Mouse (Mus musculus): ENCODE data around the gene Yme1l1. TPM values are rescaled to one million over a fixed set of nuclear protein-coding genes. Genes with fewer than 3 reads are reported as not detected.

Gene Yme1l1
- polyA plus RNA-seq, 1 experiment from 2014 or later = 31.2 TPM

- peaks cover 16% of the 10 kb centered on the region for H3K27me3 ChIP-seq
- H3K27ac ChIP-seq (replicated peaks) = no peak overlapping the region
- ATAC-seq (ENCODE audit: insufficient read depth) = no peak
- no peak overlapping the region for H3K4me3 ChIP-seq (replicated peaks)
- H3K9me3 ChIP-seq (replicated peaks) = no peaks in the 10 kb centered on the region
- 35% methylated on average over 2 of the region's 2 CpGs for WGBS (ENCODE audit: insufficient replicate concordance)
- H3K4me2 ChIP-seq = no peak overlapping the region
- no peaks in the 10 kb centered on the region for H3K4me1 ChIP-seq (replicated peaks)
- no peak overlapping the region for H3K9ac ChIP-seq
- no peaks in the 10 kb centered on the region for H3K36me3 ChIP-seq (replicated peaks)
Observed at GRCm38 (mm10) chr2:23228463-23228862, 72.3 kb downstream of the Yme1l1 start.

- WGBS (ENCODE audit: insufficient replicate concordance) = 1% methylated on average over 41 of the region's 50 CpGs
- no peak for ATAC-seq (ENCODE audit: insufficient read depth)
- Histone ChIP-seq H3K9ac (no peak overlapping the region), H3K27me3 (peaks cover 37% of the 10 kb centered on the region), H3K27ac (replicated peaks) (no peak overlapping the region), H3K4me2 (peak overlapping the region; percentile 60), H3K9me3 (replicated peaks) (no peaks in the 10 kb centered on the region), H3K36me3 (replicated peaks) (no peaks in the 10 kb centered on the region), H3K4me1 (replicated peaks) (no peaks in the 10 kb centered on the region), H3K4me3 (replicated peaks) (peak overlapping the region; percentile 24)
Observed at GRCm38 (mm10) chr2:23234065-23234773, 78.0 kb downstream of the Yme1l1 start.

Other genes starting within 250 kb of the Yme1l1 start
- 19.0 and 19.8 TPM in 2 replicates for gene Abi1, start 116.1 kb upstream of the Yme1l1 start, polyA plus RNA-seq (2015; fragmentation: Nextera tagmentation; extraction: Ambion mirVana)
- gene Acbd5, start 88.2 kb upstream of the Yme1l1 start, polyA plus RNA-seq (2015; fragmentation: Nextera tagmentation; extraction: Ambion mirVana) = 16.3 and 16.5 TPM in 2 replicates
- 5.7 and 6.2 TPM in 2 replicates for gene Mastl, start 345 bp upstream of the Yme1l1 start, polyA plus RNA-seq (2015; fragmentation: Nextera tagmentation; extraction: Ambion mirVana)
- not detected in 2 replicates for gene 4931423N10Rik, start 51.1 kb downstream of the Yme1l1 start, polyA plus RNA-seq (2015; fragmentation: Nextera tagmentation; extraction: Ambion mirVana)
- gene Nxph2, start 164.9 kb downstream of the Yme1l1 start, polyA plus RNA-seq (2015; fragmentation: Nextera tagmentation; extraction: Ambion mirVana) = not detected in 2 replicates